Mouse (Mus musculus): ENCODE results near the gene Tnrc6c. TPM values are rescaled to one million over a fixed set of nuclear protein-coding genes. Genes with fewer than 3 reads are reported as not detected.
"Not testable (repeated sequence)": the region's sequence is repeated elsewhere in the genome, so short reads cannot be mapped to it uniquely, and the experiment has no call there.

The Tnrc6c gene
- total RNA-seq, 2 experiments from 2014 or later: 15.0 to 19.6 TPM

DNA sequence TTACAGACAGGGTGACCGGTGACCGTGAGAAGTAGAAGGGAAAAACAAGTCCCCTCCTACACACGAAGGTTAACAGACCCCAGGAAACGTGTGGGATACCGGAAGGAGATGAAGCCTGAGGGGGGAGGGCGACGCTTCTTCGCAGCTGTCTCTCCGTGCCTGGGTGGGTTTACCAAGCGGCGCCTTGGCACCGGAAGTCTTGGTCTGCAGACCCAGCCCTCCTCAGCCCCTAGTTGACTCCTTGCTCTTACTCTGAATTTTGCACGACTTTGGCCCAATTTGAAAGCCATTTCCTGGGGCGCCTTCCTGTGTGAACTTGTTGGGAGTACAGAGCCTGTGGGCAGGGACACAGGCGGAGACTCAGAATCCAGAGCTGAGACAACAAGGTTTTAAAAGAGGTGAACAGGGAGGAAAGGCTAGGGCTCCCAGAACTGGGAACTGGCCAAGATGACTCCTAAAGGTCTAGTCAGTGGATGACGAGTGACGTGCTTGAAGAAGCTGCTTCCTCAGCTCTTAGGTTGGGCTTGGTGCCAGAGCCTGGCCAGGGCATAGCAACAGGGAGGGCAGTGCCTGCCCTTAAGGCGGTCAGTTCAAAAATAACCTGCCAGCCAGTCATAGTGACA lies 127.2 kb downstream of the Tnrc6c start:
- DNase-seq: peak; percentile 43 to 58
- intact Hi-C loops (cut with DNase I): no loop called here

DNA sequence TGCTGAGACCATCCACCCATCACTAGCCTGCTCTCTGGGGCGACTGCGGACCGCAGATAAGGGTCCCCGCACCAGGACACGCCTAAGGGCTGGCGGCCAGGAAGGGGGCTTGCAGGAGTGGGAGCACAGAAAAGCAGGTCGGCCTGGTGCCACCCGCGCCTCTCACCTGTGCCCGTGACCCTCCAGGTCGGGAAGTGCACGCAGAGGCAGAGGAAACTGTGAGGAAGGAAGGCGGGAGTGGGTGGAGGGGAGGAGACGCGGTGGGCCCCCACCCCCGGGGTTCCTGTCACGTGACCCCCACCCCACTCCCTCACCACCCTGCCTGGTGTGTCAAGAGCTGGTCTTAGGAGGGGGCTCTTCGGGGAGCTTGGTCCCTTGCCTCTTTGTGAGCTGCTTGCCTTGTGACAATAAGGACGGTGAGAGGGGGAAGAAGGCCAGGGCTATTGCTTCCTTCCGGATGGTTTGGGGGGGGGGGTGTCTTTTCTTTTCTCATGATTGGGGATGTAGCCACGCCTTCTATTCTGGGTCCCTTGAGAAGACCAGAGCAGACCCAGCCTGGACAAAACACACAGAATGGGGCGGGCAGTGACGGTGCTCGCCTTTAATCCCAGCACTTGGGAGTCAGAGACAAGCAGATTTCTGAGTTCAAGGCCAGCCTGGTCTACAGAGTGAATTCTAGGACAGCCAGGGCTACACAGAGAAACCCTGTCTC lies 128.1 kb downstream of the Tnrc6c start, which contains the start of the genes Tmc8 and Tmc6:
Tmc8 (plus strand) TSS at position 84 of the 712 bp plus-strand sequence.
Tmc6 (minus strand) TSS at position 206 of the 712 bp plus-strand sequence.
- intact Hi-C loops (cut with DNase I): no loop called here
- DNase-seq: no peak

DNA sequence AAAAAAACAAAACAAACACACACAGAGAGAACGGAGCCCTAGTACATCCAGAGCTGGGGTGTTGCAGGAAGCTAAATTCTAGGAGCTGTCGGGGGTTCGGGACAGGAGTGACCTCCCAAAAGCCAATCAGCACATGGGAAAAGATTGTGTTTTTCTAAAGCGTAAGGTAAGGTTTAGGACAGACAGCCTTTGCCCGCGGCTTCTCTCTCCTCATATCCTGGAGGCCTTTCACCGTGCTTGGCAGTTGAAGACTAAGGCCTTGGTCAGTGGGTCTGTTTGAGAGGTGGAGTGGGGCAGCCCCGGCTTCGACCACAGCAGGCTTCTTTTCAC lies 128.6 kb downstream of the Tnrc6c start:
- no peak for DNase-seq
- intact Hi-C loops (cut with DNase I): no loop called here

DNA sequence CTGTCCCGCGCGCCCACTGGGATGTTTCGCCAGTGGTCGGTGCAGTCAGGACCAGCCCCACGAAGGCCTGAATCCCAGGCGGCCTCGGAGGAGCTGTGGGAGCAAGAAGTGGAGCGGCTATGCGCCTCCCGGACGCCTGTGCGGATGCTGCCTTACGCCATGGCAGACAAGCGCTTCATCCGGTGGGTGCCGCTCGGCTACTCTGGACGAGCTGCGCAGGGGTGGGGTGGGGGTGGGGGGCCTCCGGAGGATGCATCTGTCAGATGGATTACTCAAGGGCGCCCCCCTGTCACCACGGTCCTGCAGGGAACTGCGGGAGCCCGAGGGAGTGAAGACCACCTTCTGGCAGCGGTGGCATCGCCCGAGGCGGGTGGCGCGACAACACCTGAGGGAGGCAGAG lies 129.0 kb downstream of the Tnrc6c start:
- intact Hi-C loops (cut with DNase I): no loop called here
- peak in 1 of 2 experiments; percentile 50 for DNase-seq

DNA sequence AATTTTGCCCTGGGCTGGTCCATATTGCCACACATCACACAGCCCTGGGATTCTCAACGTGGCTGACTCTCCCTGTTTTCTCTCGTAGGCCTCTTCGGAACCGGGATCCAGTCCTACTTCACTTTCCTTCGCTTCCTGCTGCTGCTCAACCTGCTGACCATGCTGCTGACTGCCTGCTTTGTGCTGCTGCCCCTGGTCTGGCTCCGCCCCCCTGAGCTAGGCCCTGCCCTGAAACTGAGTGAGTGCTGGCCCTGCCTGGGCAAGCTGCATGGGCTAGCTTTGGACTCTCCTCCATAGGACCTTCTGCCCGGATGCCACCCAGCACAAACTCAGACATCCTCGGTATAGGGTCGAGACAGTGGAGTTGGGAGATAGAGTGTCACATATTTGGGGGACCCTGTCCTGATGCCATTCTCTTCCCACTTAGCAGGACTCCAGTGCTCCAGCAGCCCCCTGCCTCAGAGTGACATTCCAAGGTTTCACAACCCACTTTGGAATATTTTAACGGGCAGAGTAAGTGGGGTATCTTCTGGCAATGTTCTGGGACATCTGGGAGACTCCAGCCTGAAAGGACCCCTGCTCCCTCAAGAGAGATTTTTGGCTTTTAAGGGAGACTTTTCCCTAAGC lies 129.7 kb downstream of the Tnrc6c start:
- intact Hi-C loops (cut with DNase I): no loop called here

DNA sequence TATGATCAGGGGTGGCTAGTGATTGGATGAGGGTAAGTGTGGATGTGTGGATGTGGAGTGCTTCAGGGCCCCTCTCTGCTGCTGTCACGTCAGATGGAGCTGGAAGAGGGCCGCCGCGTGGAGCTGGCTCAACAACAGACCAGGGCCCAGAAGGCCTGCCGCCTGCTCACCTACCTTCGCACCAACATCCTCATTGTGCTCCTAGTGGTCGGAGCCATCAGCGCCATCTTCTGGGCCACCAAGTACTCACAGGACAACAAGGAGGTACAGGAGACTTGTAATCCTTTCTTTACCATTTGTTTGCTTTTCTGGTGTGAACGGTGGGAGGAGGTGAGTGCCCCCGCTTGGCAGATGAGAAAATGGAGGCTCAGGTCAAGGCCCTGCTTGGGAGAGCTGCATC lies 132.2 kb downstream of the Tnrc6c start:
- DNase-seq: no peak
- intact Hi-C loops (cut with DNase I): loop anchor here (2.0 kb wide), 1 partner anchor 401 kb away; no protein-coding TSS in a partner anchor

More for the DNA sequence above, 129.7 kb downstream of the Tnrc6c start:
- no peak for DNase-seq

DNA sequence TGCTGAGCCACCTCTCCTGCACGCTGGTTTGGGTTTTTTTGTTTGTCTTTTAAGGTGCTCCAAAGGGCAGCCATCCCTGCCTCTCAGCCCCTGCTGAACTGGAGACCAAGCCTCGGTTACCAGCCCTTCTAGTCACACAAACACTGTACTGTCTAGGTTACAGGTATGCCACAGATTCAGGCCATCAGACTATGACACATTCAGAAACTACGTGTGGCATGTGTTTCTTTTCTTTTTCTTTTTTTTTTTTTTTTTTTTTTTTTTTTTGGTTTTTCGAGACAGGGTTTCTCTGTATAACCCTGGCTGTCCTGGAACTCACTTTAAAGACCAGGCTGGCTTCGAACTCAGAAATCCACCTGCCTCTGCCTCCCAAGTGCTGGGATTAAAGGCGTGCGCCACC lies 134.4 kb downstream of the Tnrc6c start:
- intact Hi-C loops (cut with DNase I): loop anchor here (2.0 kb wide), 1 partner anchor 80 kb away; no protein-coding TSS in a partner anchor
- DNase-seq: not testable (repeated sequence)

DNA sequence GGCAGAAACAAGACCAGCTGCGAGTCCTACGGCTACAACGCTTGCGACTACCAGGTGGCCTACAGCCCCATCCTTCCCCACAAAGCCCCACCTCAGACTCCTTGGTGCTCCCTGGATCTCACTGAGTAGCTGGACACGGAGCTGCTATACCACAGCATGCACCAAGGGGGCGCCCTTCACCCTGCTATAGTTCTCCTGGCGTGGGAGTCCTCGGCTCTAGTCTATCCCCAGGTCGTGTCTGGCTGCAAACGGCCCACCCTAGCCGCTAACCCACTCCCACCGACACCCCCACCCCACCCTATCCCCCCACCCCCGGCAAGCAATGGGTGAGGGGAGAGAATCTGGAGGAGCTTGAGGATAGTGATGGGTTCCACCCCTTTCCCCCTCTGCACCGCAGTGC lies 136.2 kb downstream of the Tnrc6c start:
- DNase-seq: peak; percentile 71 to 72
- intact Hi-C loops (cut with DNase I): loop anchor here (1.0 kb wide), 1 partner anchor 35 kb away; the partner anchor contains the start of gene Afmid

DNA sequence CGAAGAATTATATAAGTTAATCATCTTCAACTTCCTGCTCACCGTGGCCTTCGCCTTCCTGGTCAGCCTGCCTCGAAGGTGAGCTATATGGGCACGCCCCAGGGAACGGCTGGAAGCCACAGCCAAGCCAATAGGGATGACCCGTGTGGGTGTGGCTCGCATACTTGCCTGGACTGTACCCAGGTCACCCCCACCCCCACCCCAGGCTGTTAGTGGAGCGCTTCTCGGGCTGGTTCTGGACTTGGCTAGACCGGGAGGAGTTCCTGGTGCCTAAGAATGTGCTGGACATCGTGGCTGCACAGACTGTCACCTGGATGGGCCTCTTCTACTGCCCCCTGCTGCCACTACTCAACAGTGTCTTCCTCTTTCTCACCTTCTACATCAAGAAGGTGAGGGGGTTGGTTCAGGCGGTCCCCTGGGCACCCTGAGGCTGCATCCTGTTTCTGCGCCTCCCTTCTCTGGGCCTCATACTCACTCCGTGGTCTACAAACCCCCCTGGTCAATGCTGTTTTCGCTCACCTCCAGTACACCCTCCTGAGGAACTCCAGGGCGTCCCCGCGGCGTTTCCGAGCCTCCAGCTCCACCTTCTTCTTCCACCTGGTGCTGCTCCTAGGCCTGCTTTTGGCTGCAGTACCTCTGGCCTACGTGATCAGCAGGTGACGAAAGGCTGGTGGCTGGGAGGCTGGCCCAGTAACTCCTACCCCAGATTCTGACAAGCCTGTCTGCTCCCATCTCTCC lies 136.8 kb downstream of the Tnrc6c start:
- no peak for DNase-seq
- intact Hi-C loops (cut with DNase I): loop anchor here (1.0 kb wide), 1 partner anchor 34 kb away; the partner anchor contains the start of gene Afmid

DNA sequence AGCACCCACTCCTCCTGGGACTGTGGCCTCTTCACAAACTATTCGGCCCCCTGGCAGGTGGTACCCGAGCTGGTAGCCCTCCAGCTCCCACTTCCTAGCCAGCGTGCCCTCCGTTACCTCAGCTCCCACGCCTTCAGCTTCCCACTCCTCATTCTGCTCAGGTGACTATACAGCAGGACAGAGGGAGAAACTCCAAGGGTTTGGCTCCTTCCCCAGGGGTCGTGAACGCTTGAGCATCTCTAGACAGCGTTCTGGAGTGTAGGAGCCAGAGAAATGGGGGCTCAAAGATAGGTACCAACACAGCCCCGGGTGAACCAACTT lies 137.3 kb downstream of the Tnrc6c start:
- intact Hi-C loops (cut with DNase I): no loop called here
- no peak for DNase-seq

DNA sequence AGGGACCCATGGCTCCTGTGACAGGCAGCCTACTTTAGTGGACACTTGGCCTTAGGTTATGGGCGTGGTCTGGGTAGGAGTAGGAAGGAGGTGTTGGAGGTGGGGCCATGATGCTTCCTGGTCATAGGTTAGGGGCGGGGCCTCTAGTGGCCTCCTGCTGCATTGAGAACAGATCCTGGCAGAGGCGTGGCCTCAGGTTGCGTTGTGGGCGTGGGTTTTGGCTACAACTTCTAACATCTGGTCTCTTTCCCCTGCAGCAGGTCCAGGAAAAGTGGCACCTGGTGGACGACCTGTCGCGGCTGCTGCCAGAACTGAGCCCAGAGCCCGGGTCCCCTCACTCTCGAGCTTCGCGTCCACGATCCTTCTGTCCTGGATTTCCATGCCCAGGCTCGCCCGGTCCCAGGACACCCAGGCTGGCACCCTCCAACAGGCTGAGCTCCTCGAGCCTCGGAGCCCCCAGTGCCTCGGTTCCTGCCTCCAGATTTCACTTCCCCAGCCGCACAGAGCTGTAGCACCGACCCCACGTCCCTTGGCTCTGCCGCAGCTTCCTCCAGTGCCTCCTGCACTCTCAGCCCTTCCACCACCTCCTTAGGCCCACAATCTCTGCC lies 138.3 kb downstream of the Tnrc6c start:
- no peak for DNase-seq

DNA sequence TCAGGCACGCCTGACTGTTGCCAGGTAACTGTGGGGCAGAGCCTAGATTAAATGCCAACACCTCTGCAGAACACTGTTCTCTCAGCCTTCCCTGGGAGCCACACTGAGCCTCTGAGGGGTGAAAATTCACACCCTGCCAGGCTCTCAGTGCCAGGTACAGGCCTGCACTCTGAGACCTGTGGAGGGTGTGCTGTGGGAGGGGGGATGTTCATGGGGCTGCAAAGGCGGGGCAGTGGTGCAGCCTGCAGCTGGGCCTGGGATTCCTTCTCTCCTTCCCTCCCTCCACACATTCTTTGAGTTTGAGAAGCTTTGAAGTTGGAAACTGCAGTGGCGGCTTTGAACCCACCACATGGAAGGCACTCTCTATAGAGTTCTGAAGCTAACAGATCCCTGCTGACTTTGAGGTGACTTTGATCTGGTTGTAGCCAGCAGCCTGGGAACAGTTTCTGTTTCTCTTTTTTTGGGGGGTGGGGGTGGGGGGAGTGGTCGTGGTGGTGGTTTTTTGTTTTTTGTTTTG lies 140.0 kb downstream of the Tnrc6c start:
- intact Hi-C loops (cut with DNase I): no loop called here
- DNase-seq: no peak

More for the DNA sequence above, 138.3 kb downstream of the Tnrc6c start:
- intact Hi-C loops (cut with DNase I): no loop called here

DNA sequence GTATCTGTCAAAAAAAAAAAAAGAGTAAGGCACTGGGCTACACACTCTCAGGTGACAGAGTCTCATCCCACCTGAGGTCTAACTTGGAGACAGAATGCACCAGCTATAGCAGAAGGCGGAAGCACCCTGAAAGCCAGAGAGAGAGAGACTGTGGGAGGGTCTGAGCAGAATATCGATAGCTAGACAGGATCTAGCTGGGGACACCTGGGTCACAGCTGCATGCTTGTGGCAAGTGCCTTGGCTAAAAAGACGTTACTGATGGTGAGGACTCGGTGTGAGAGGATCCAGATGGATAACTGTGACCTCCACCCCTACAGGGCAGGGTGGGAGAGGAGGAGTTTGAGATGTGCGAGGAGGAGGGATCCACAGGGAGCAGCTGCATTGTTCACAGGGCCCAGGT lies 142.9 kb downstream of the Tnrc6c start:
- intact Hi-C loops (cut with DNase I): no loop called here
- no peak for DNase-seq

DNA sequence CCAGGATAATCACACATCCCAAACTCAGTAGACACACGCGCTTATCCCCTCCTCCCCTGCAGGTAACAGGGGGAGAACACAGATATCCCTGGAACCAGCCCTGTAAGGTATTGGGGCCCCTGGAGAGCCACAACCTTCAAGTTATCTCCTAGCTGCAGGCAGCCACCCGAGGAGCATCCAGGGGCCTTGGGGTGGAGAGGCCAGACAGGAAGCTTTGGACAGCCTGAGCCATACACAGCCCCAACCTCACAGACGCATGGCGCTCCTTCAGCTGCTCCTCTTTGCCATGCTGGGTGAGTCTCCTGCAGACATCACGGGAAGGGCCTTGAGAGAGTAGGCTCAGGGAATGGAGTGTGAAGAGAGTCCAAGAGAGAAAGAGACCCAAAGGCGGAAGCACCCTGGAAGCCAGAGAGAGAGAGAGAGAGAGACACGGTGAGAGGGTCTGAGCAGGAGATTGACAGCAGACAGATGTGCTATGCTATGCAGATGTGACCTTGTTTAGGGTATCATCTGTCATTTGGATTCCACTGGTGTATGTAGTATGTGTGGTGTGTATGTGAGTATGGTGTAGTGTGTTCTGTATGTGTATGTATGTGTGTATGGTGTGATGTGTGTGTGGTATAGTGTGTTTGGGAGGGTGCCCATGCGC lies 143.5 kb downstream of the Tnrc6c start, which contains the start of gene 6030468B19Rik:
6030468B19Rik (plus strand) TSS at position 150 of the 649 bp plus-strand sequence.
- no peak for DNase-seq
- intact Hi-C loops (cut with DNase I): no loop called here

DNA sequence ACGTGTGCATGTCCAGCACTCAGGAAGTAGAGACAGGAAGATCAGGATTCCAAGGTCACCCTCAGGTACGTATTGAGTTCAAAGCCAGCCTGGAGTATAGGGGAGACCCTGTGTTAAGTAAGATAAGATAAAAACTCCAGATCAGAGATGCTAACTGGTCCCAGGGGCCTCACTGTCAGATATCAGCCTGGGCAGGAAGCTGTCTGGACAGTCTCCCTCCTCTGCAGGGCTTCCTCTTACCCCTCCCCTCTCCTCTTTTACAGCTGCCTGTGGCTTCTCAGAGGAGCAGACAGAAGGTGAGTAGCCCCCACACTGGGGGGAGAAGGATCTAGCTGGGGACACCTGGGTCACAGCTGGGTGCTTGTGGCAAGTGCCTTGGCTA lies 144.1 kb downstream of the Tnrc6c start:
- intact Hi-C loops (cut with DNase I): no loop called here
- no peak for DNase-seq

DNA sequence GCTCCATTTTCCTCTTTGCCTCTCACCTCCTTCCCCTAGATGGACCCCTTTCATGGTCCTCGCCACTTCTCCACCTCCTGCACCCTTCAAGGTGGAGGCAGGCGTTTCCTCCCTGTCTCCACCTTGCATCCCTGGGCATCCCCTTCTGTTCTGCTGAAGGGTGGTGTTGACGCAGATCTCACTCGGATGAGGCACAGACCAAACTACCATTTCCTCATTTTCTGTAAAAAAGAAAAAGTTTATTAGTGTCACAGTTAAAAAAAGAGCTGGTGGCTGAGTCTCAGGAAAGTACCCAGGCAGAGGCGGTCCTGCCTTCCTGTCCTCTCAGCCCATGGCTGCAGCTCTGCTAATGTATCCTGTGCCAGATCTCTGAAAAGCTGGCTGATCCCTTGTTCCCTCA lies 145.1 kb downstream of the Tnrc6c start:
- intact Hi-C loops (cut with DNase I): no loop called here
- DNase-seq: no peak

DNA sequence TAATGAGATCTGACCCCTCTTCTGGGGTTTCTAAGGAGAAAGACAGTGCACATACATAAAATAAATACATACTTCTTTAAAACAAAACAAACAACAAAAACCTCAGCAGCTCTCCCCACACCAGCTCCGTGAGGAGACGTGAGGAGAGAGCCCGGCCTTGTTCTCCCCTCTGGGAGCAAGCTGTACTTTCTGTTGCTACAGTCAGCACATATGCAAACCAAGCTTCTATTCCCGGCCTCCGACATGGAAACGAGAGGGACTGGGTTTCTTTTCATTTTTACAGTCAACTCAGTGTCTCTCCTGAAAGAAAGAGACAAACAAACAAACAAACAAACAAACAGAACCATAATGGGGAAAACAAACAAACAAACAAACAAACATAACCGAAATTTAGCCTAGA lies 145.9 kb downstream of the Tnrc6c start:
- no peak for DNase-seq
- intact Hi-C loops (cut with DNase I): no loop called here

DNA sequence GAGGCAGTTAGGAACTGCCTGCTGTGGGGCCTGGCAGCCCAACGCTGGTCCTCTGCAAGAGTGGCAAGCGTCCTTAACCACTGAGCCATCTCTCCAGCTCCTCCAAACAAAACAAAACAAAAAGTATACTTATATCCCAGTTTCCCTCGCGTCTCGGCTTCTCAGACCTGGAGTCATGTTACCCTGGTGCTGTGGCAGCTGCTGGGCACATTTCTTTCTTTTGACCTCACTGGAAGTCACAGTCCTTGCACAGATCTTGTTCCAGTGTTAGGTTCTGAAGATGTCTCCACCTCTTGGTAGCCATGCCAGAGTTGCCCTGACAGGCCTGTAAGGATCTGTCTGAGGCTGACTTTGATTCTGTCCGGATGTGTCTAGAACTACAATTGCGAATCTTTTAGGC lies 147.6 kb downstream of the Tnrc6c start:
- intact Hi-C loops (cut with DNase I): no loop called here

DNA sequence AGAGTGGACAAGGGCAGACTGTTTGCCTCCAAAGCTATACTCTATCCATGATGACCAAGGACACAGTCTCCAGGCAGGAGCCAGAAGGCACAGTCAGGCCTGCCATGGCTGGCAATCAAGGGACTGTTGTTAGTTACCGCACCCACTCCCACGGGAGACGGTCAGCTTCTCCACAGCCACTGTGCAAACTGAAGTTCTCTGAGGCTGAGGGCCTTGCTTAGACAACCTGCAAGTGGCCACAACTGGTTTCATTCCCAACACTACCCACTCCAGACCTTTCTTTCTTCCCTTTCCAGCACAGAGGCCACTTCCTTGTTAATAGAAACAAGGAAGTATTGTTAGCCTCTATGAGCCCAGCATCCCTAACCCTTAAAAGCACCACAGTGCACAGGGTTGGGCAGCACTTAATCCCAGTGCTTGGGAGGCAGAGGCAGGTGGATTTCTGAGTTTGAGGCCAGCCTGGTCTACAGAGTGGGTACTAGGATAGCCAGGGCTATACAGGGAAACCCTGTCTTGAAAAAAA lies 149.1 kb downstream of the Tnrc6c start:
- DNase-seq: no peak
- intact Hi-C loops (cut with DNase I): no loop called here

More for the DNA sequence above, 147.6 kb downstream of the Tnrc6c start:
- DNase-seq: no peak

All from gastrocnemius, postnatal 36 days (tissue).